Mouse (Mus musculus): Measurements from ENCODE around the gene Olfr535. TPM values are rescaled to one million over a fixed set of nuclear protein-coding genes. Genes with fewer than 3 reads are reported as not detected.
"Not testable (repeated sequence)": the region's sequence is repeated elsewhere in the genome, so short reads cannot be mapped to it uniquely, and the experiment has no call there.

Olfr535 gene
- polyA plus RNA-seq (2016; fragmentation: Nextera tagmentation; extraction: Ambion mirVana): not detected in 2 replicates

DNA sequence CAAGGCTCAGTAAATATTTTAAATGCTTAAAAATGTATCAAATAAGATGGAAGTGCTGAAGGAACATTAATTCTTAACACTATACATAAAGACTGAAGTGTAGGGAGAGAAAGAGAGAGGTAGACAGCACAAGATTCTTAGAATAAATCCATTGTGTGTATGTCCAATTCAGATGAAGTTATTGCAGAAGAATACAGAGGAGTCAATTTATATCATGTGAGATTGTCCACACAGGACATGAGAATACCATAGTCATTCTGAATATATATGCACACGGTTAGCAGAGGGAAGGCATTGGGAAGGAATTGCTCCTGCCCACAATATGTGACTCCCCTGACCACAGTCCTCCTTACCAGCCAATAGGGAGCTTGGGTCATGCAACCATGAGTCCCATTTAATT, at the start of gene Olfr535:
TSS of gene Olfr535 (plus strand) at position 301 of the 400 bp plus-strand sequence.
- no peak within 1 kb of the TSS for H3K27ac ChIP-seq
- H3K9me3 ChIP-seq (replicated peaks): no peaks in the 10 kb centered on the region
- H3K4me3 ChIP-seq: no peak within 1 kb of the TSS
- WGBS (ENCODE audit: insufficient replicate concordance): 61% methylated on average over 1 of the region's 1 CpGs
- H3K4me1 ChIP-seq: no peaks in the 10 kb centered on the region
- ATAC-seq: no peak
- H3K27me3 ChIP-seq (replicated peaks): no peaks in the 10 kb centered on the region
- no peak within 1 kb of the TSS for H3K9ac ChIP-seq
- H3K36me3 ChIP-seq: no peaks in the 10 kb centered on the region
- H3K4me2 ChIP-seq: no peak within 1 kb of the TSS

DNA sequence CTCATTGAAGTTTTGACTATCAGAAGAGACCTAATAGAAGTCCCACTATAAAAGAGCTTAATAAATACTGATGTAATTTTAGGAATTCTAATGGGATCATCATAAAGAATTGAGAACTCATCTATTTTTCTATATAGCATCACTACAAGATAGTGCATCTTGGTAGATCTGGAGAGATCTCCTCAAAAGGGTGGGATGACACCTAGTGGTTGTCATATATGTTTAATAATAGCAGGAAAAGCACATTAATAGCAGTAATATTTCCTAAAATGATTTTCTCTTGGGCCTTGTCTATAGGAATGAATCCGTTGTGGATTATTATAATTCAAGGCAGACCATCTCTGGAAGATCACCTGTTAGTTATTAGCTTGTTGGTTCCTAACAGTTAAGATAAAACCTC, 40.9 kb upstream of the Olfr535 start:
- H3K27me3 ChIP-seq (replicated peaks): no peaks in the 10 kb centered on the region
- no peak overlapping the region for H3K4me3 ChIP-seq
- H3K4me1 ChIP-seq: no peaks in the 10 kb centered on the region
- no peaks in the 10 kb centered on the region for H3K9me3 ChIP-seq (replicated peaks)
- H3K9ac ChIP-seq: no peak overlapping the region
- H3K4me2 ChIP-seq: no peak overlapping the region
- 58% methylated on average over 1 of the region's 1 CpGs for WGBS (ENCODE audit: insufficient replicate concordance)
- H3K36me3 ChIP-seq: no peaks in the 10 kb centered on the region
- no peak for ATAC-seq
- H3K27ac ChIP-seq: no peak overlapping the region

DNA sequence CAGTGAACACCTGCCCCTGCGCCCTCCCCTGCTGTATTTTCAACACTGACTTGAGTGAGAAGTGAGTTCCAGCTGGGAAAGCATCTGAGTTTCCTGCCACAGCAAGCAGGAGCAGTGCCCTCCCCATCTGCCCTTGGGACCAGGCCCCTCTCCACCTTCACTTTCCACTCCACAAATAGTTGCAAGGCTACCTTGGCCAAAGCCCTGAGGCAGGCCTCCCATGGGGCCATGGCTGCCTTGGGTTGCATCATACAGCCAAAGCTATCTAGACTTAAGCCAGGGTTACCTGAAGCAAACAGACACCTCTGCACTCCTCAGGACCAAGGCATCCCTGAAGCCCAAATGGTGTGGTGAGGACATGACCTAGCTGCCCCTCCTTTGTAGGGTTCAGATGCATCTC, 20.9 kb upstream of the Olfr535 start, which contains the start of gene Olfr533:
TSS of gene Olfr533 (plus strand) at position 301 of the 400 bp plus-strand sequence.
- not testable (repeated sequence) for H3K4me1 ChIP-seq; H3K4me2 ChIP-seq; H3K27ac ChIP-seq; H3K9me3 ChIP-seq (replicated peaks); H3K9ac ChIP-seq; ATAC-seq; H3K36me3 ChIP-seq; H3K4me3 ChIP-seq; H3K27me3 ChIP-seq (replicated peaks)
- WGBS (ENCODE audit: insufficient replicate concordance): no CpG with 5 or more reads among the region's 1 CpGs

DNA sequence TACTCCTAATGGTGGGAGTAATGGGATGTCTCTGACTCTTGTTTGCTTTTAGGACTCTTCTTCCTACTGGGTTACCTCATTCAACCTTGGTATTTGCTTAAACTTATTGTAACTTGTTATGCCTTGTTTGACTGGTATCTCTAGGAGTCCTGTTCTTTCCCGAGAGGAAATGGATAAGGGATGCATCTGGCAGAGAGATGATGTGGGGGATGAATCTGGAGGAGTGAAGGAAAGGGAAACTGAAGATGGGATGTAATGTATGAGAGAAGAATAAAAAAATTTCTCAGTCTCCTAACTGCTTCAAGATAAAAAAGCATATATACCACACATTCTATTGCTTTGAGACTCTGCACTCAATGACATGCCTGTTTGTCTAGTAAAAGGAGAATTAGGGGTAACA, 6.1 kb upstream of the Olfr535 start:
- Histone ChIP-seq H3K4me3 (no peak overlapping the region), H3K27me3 (replicated peaks) (no peaks in the 10 kb centered on the region), H3K4me1 (no peaks in the 10 kb centered on the region), H3K4me2 (no peak overlapping the region), H3K9ac (no peak overlapping the region), H3K27ac (no peak overlapping the region), H3K36me3 (no peaks in the 10 kb centered on the region), H3K9me3 (replicated peaks) (0 out of 2 replicates have a peak, but pooled peaks cover 5% of the 10 kb centered on the region)
- ATAC-seq: no peak
- WGBS (ENCODE audit: insufficient replicate concordance): 37% methylated on average over 1 of the region's 1 CpGs

DNA sequence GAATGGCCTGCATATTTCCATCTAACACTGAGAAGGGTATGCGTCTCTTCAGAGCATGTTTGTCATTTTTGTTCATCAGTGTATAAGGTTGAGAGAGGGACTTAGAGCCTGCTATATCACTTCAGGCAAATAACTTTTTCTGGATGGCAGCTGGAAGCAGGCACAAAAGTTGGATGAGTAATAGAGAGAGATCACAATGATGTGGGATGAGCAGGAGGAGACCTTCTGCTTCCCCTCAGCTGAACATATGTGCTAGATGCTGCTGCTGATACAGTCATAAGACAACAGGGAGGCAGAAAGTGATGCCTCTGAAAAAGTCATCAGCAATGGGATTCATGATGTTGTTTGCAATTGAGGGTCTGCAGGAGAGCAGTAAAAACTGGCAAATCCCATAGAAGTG, 5.3 kb upstream of the Olfr535 start:
- Histone ChIP-seq H3K4me3 (no peak overlapping the region), H3K4me1 (no peaks in the 10 kb centered on the region), H3K9ac (no peak overlapping the region), H3K36me3 (no peaks in the 10 kb centered on the region), H3K9me3 (replicated peaks) (0 out of 2 replicates have a peak, but pooled peaks cover 5% of the 10 kb centered on the region), H3K27me3 (replicated peaks) (no peaks in the 10 kb centered on the region), H3K4me2 (no peak overlapping the region), H3K27ac (no peak overlapping the region)
- ATAC-seq: no peak
- 69% methylated on average over 1 of the region's 1 CpGs for whole genome bisulfite sequencing (ENCODE audit: insufficient replicate concordance)

DNA sequence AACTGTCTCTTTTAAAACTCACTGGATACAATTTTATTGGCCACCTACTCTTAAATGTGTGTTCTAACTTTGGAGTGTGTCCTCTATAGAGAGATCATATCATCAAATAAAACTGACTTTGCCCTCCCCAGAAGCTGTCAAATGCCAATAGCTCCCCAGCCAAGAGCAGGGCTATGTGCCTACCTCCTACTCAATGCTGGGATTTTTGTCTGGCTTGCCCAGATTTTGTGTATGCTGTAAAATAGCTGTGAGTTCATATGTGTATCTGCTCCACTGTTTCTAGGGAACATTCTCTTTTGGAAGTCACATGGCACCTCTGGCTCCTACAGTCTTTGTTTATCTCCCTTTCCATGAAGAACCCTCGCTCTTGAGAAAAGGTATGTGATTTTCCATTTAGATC, 5.0 kb downstream of the Olfr535 start:
- no peak overlapping the region for H3K4me3 ChIP-seq
- H3K36me3 ChIP-seq: no peaks in the 10 kb centered on the region
- WGBS (ENCODE audit: insufficient replicate concordance): 63% methylated on average over 1 of the region's 1 CpGs
- H3K4me2 ChIP-seq: no peak overlapping the region
- ATAC-seq: no peak
- H3K9ac ChIP-seq: no peak overlapping the region
- H3K4me1 ChIP-seq: no peaks in the 10 kb centered on the region
- H3K27me3 ChIP-seq (replicated peaks): no peaks in the 10 kb centered on the region
- H3K9me3 ChIP-seq (replicated peaks): no peaks in the 10 kb centered on the region
- H3K27ac ChIP-seq: no peak overlapping the region

DNA sequence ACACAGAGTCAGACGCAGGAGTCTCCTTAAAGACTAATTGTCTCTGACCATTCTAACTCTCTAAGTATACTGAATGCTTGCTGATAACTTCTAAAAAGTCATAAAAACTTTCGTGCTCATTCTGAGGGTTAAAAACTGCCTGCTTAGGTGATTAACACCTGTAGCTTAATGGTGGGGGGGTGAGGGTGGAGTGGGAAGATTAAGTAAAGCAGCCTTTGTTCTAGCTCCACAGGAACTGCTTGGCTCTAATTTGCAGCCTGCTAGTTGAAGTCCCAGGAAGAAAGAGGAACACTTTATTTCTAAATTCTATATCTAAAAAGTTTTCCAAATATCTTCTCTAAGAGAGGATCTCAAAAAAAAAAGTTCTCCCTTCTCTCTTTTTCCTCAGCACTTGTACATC, 10.2 kb downstream of the Olfr535 start:
- Histone ChIP-seq H3K4me1 (no peaks in the 10 kb centered on the region), H3K4me3 (no peak overlapping the region), H3K4me2 (no peak overlapping the region), H3K9me3 (replicated peaks) (no peaks in the 10 kb centered on the region), H3K27ac (no peak overlapping the region), H3K27me3 (replicated peaks) (no peaks in the 10 kb centered on the region), H3K36me3 (no peaks in the 10 kb centered on the region), H3K9ac (no peak overlapping the region)
- WGBS (ENCODE audit: insufficient replicate concordance): 34% methylated on average over 2 of the region's 2 CpGs
- ATAC-seq: no peak

DNA sequence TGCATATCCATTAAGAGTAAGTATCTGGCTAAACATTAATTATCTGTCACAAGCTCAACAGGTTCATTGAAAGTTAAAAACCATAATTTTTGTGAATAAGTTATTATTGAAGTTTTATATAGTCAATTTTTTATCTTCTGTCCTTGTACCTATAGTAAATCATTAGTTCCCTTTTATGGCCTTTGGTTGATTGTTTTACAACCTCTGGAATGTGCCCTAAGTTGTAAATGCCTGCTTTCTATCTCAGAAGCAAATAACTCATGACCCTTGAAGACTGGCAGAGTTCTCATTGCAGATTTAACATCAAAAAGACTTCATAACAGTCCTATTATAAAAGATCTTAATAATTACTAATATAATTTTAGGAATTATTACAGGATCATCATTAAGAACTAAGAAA, 10.7 kb downstream of the Olfr535 start:
- Histone ChIP-seq H3K9me3 (replicated peaks) (no peaks in the 10 kb centered on the region), H3K27ac (no peak overlapping the region), H3K4me1 (no peaks in the 10 kb centered on the region), H3K9ac (no peak overlapping the region), H3K27me3 (replicated peaks) (no peaks in the 10 kb centered on the region), H3K4me2 (no peak overlapping the region), H3K36me3 (no peaks in the 10 kb centered on the region), H3K4me3 (no peak overlapping the region)
- no peak for ATAC-seq

DNA sequence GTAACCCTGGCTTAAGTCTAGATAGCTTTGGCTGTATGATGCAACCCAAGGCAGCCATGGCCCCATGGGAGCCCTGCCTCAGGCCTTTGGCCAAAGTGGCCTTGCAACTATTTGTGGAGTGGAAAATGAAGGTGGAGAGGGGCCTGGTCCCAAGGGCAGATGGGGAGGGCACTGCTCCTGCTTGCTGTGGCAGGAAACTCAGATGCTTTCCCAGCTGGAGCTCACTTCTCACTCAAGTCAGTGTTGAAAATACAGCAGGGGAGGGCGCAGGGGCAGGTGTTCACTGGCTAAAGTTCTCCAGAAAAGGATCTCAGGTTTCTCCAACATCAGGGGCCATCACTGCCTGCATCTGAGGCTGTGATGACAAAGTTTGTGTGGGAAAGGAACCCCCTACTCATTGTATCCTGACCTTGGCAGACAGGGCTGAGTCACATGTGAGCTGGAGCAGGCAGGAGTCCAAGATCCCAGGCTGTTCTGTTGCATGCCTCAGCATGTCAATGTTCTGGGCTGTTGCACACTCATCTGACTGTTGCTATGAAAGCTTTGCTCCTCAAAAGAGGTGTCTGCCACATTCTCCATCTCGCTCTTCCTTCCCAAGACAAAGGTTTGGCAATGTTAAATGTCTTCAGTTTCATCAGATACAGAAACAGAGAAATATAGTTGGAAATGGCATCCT, 23.5 kb downstream of the Olfr535 start, which contains the start of gene Olfr536:
TSS of gene Olfr536 (minus strand) at position 51 of the 676 bp plus-strand sequence.
- H3K27me3 ChIP-seq (replicated peaks); H3K4me3 ChIP-seq; H3K4me1 ChIP-seq; H3K9ac ChIP-seq; H3K36me3 ChIP-seq; H3K27ac ChIP-seq; H3K9me3 ChIP-seq (replicated peaks); ATAC-seq; H3K4me2 ChIP-seq: not testable (repeated sequence)
- WGBS (ENCODE audit: insufficient replicate concordance): 32% methylated on average over 2 of the region's 2 CpGs

DNA sequence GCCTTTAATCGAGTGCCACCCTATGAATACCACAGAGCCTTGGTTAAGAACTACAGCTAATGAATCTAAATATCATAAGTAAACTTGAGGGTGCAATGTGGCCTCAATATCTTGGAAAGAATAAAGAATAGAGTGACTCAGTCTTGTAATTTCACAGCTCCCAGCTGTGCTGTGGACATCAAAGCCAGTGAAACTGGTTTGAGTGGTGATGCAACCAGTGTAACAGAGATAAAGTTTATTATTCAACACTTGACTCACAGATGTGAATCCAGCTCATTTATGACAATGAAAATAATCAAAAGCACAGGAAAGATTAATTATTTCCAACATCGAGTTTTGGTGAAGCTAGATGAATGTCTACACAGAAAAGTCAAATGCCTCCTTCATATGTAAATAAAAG, 55.7 kb downstream of the Olfr535 start:
- no peaks in the 10 kb centered on the region for H3K27me3 ChIP-seq (replicated peaks)
- H3K4me3 ChIP-seq: no peak overlapping the region
- no peaks in the 10 kb centered on the region for H3K9me3 ChIP-seq (replicated peaks)
- WGBS (ENCODE audit: insufficient replicate concordance): 36% methylated on average over 2 of the region's 2 CpGs
- no peaks in the 10 kb centered on the region for H3K36me3 ChIP-seq
- H3K27ac ChIP-seq: no peak overlapping the region
- no peak for ATAC-seq
- no peak overlapping the region for H3K4me2 ChIP-seq
- H3K9ac ChIP-seq: no peak overlapping the region
- H3K4me1 ChIP-seq: no peaks in the 10 kb centered on the region

Other genes with a start within 250 kb of the Olfr535 start
- not detected in 2 replicates for gene 5830411N06Rik, start 236.9 kb upstream of the Olfr535 start, polyA plus RNA-seq (2016; fragmentation: Nextera tagmentation; extraction: Ambion mirVana)
- gene Olfr525, start 163.4 kb upstream of the Olfr535 start, polyA plus RNA-seq (2016; fragmentation: Nextera tagmentation; extraction: Ambion mirVana): not detected in 2 replicates
- not detected in 2 replicates for gene Olfr527, start 150.2 kb upstream of the Olfr535 start, polyA plus RNA-seq (2016; fragmentation: Nextera tagmentation; extraction: Ambion mirVana)
- not detected in 2 replicates for gene Olfr60, start 122.5 kb upstream of the Olfr535 start, polyA plus RNA-seq (2016; fragmentation: Nextera tagmentation; extraction: Ambion mirVana)
- not detected in 2 replicates for gene Olfr530, start 107.9 kb upstream of the Olfr535 start, polyA plus RNA-seq (2016; fragmentation: Nextera tagmentation; extraction: Ambion mirVana)
- not detected in 2 replicates for gene Olfr531, start 81.3 kb upstream of the Olfr535 start, polyA plus RNA-seq (2016; fragmentation: Nextera tagmentation; extraction: Ambion mirVana)
- gene Olfr532, start 62.6 kb upstream of the Olfr535 start, polyA plus RNA-seq (2016; fragmentation: Nextera tagmentation; extraction: Ambion mirVana): not detected in 2 replicates
- not detected in 2 replicates for gene Olfr533, start 20.8 kb upstream of the Olfr535 start, polyA plus RNA-seq (2016; fragmentation: Nextera tagmentation; extraction: Ambion mirVana)
- not detected in 2 replicates for gene Olfr536, start 23.2 kb downstream of the Olfr535 start, polyA plus RNA-seq (2016; fragmentation: Nextera tagmentation; extraction: Ambion mirVana)
- gene Olfr538, start 83.7 kb downstream of the Olfr535 start, polyA plus RNA-seq (2016; fragmentation: Nextera tagmentation; extraction: Ambion mirVana): not detected in 2 replicates
- gene Olfr46, start 117.1 kb downstream of the Olfr535 start, polyA plus RNA-seq (2016; fragmentation: Nextera tagmentation; extraction: Ambion mirVana): not detected in 2 replicates
- not detected in 2 replicates for gene Olfr61, start 144.8 kb downstream of the Olfr535 start, polyA plus RNA-seq (2016; fragmentation: Nextera tagmentation; extraction: Ambion mirVana)
- not detected in 2 replicates for gene Olfr53, start 162.2 kb downstream of the Olfr535 start, polyA plus RNA-seq (2016; fragmentation: Nextera tagmentation; extraction: Ambion mirVana)
- gene Olfr539, start 175.7 kb downstream of the Olfr535 start, polyA plus RNA-seq (2016; fragmentation: Nextera tagmentation; extraction: Ambion mirVana): not detected in 2 replicates
- gene Olfr45, start 197.7 kb downstream of the Olfr535 start, polyA plus RNA-seq (2016; fragmentation: Nextera tagmentation; extraction: Ambion mirVana): not detected in 2 replicates
- not detected in 2 replicates for gene Olfr541, start 213.1 kb downstream of the Olfr535 start, polyA plus RNA-seq (2016; fragmentation: Nextera tagmentation; extraction: Ambion mirVana)